Mouse (Mus musculus): ENCODE measurements at regions not wholly inside any gene's neighbourhood (a gene's known extent, or its start where the extent isn't known, plus 50 kb on each side); places are given as distances from the start of the nearest gene placed in this dataset.
A peak's percentile ranks its signal among the peaks of the same experiment; 100 is the strongest.

DNA sequence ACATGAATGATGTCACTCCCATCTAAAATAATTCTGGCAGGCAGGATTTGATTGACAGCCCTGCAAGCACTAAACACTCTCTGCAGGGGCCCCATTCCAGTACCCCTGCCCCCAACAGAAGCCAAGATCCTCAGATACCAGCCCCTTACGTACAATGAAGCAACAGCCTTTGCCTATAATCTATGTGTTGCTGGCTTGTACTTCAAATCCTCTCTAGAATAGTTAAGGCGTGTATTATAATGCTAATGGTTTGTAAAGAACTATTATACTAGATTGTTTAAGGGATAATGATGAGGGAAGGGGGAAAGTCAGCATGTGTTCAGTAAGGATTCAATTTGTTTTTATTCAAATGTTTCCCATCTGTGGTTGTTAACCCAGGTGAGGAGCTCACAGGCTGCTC lies 190.7 kb downstream of the Gm19410 start:
- no peak for DNase-seq
- H3K27ac ChIP-seq (ENCODE audit: insufficient read depth, low read length): no peak overlapping the region
- no peak overlapping the region for H3K4me3 ChIP-seq (replicated peaks; ENCODE audit: insufficient read depth, low read depth, low read length)
- 93% methylated on average over 2 of the region's 2 CpGs for WGBS
- H3K27me3 ChIP-seq (ENCODE audit: control insufficient read depth, insufficient read depth, low read length): no peaks in the 10 kb centered on the region
- TF ChIP-seq POLR2A (IDR thresholded peaks at IDR 0.05; ENCODE audit: borderline replicate concordance, insufficient read depth, low read length) (no peak), CTCF (IDR thresholded peaks at IDR 0.05; ENCODE audit: borderline replicate concordance, insufficient read depth, low read depth, low read length) (no peak)
- peaks cover 13% of the 10 kb centered on the region for H3K4me1 ChIP-seq (ENCODE audit: control insufficient read depth, insufficient read depth, low read length)

DNA sequence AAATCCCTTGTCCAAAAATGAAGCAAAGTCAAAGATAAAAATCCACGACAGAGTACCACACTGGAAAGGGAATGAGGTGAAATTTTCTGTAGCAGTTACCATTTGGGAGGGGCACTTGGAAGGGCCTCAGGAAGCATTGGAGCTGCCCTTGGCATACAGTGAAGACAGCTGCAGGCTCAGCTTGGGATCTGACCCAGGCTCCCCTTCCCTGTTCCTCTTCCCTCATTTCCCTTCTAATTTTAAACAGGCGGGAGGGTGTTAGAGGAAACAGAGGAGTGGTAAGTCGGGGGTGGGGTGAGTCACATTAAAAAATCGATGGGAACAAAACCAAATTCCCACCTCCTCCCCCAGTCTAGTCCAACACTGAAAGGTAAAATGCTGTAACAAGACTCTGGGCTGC lies 193.6 kb downstream of the Gm19410 start:
- DNase-seq: peak; percentile 82 to 93
- H3K4me1 ChIP-seq (ENCODE audit: control insufficient read depth, insufficient read depth, low read length): peaks cover 21% of the 10 kb centered on the region
- H3K4me3 ChIP-seq (replicated peaks; ENCODE audit: insufficient read depth, low read depth, low read length): no peak overlapping the region
- TF ChIP-seq POLR2A (IDR thresholded peaks at IDR 0.05; ENCODE audit: borderline replicate concordance, insufficient read depth, low read length) (no peak), CTCF (IDR thresholded peaks at IDR 0.05; ENCODE audit: borderline replicate concordance, insufficient read depth, low read depth, low read length) (no peak)
- H3K27ac ChIP-seq (ENCODE audit: insufficient read depth, low read length): peak overlapping the region; percentile 87; the same call in 1 of the 2 replicates
- WGBS: 9% methylated on average over 4 of the region's 4 CpGs
- no peaks in the 10 kb centered on the region for H3K27me3 ChIP-seq (ENCODE audit: control insufficient read depth, insufficient read depth, low read length)

DNA sequence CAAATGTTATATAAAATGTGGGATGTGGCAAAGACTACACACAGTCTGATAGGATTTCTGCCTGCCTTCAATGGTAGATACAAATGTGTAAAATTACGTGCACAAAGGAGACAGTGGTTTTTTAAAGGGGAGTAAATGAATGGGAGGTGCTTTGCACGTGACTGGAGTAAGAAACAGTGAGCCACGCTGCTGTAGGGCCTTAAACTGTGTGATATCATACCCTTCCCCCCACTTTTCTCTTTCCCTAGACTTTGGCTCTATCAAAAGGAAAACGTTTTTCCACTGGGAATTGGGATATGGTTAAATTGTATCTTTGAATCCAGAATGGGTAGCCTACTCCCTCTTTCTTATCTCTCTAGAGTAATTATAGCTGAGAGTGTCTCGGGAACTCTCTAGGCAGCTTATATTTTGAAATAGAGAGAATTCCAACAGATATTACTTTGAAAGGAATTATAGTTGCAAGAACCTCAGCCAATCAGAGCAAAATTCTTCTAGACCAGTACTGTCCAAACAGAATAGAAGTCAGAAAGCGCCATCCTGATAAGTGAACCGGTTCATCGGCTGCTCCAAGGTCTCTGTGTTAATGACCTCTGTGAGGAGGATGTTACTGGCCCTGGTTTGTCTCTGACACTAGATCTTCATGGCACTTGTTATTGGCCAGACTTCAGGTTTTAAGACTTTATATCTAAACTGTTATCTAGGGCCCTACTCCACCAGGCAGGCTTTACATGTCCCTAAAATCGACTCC lies 195.5 kb downstream of the Gm19410 start:
- TF ChIP-seq CTCF (IDR thresholded peaks at IDR 0.05; ENCODE audit: borderline replicate concordance, insufficient read depth, low read depth, low read length): no peak
- TF ChIP-seq POLR2A (IDR thresholded peaks at IDR 0.05; ENCODE audit: borderline replicate concordance, insufficient read depth, low read length): no peak
- no peak for DNase-seq
- Histone ChIP-seq H3K27me3 (ENCODE audit: control insufficient read depth, insufficient read depth, low read length) (no peaks in the 10 kb centered on the region), H3K4me3 (replicated peaks; ENCODE audit: insufficient read depth, low read depth, low read length) (no peak overlapping the region), H3K27ac (ENCODE audit: insufficient read depth, low read length) (peak overlapping the region; percentile 37), H3K4me1 (ENCODE audit: control insufficient read depth, insufficient read depth, low read length) (peaks cover 21% of the 10 kb centered on the region)
- WGBS: 69% methylated on average over 9 of the region's 9 CpGs

DNA sequence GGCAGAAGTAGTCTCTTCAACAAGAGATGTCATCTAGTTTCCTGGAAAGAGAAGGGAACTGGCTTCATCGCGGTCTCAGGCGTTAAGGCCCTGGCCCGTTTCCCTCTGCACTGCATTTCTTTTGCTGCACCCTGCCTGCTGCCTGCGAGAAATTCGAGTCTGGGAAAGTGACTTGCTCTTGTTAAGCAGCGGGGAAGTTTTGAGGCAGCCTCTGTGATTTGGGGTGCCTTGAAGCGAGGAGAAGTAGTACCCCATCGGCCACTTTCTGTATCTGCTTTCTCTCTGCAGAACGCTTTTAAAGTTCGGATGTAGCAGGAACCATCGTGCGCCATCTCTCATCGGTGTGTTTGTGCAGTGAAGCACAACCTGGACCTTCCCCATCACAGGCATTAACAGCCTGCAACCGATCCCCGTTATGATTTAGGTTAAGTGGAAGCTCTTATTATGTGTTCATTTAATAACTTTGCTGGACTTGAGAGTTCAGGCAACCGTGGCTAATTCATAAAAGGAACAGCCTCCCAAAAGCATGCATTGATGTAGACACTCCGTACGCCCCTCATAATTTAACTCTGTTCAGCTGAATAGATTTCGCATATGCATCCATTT lies 196.1 kb downstream of the Gm19410 start:
- H3K27me3 ChIP-seq (ENCODE audit: control insufficient read depth, insufficient read depth, low read length): no peaks in the 10 kb centered on the region
- peak; percentile 54 to 60 for DNase-seq
- H3K27ac ChIP-seq (ENCODE audit: insufficient read depth, low read length): peak overlapping the region; percentile 37; the same call in 1 of the 2 replicates
- H3K4me1 ChIP-seq (ENCODE audit: control insufficient read depth, insufficient read depth, low read length): peaks cover 21% of the 10 kb centered on the region
- 17% methylated on average over 20 of the region's 20 CpGs for WGBS
- H3K4me3 ChIP-seq (replicated peaks; ENCODE audit: insufficient read depth, low read depth, low read length): no peak overlapping the region
- no peak for TF ChIP-seq POLR2A (IDR thresholded peaks at IDR 0.05; ENCODE audit: borderline replicate concordance, insufficient read depth, low read length)
- TF ChIP-seq CTCF (IDR thresholded peaks at IDR 0.05; ENCODE audit: borderline replicate concordance, insufficient read depth, low read depth, low read length): no peak

DNA sequence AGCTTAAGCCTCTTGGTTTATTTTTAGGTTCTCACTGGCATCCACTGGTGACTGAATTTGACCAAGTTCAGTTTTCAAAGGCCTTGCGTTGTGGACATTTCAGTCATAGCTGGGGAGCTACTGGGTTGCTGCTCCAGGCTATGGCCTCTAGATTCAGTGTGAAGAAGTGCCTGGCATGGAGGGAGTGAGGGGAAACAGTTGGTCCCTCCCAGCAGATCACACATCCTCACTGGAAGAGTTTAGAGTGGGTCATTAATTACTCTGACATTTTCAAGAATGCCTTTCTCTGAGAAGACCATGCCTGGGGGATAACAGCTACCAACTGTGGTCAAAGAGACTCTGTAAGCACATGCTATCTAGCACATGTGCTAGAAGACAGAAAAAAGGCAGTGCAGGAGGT lies 199.3 kb downstream of the Gm19410 start:
- H3K4me1 ChIP-seq (ENCODE audit: control insufficient read depth, insufficient read depth, low read length): peaks cover 16% of the 10 kb centered on the region
- WGBS: 59% methylated on average over 1 of the region's 1 CpGs
- TF ChIP-seq CTCF (IDR thresholded peaks at IDR 0.05; ENCODE audit: borderline replicate concordance, insufficient read depth, low read depth, low read length) (no peak), POLR2A (IDR thresholded peaks at IDR 0.05; ENCODE audit: borderline replicate concordance, insufficient read depth, low read length) (no peak)
- no peak for DNase-seq
- H3K27ac ChIP-seq (ENCODE audit: insufficient read depth, low read length): no peak overlapping the region
- no peaks in the 10 kb centered on the region for H3K27me3 ChIP-seq (ENCODE audit: control insufficient read depth, insufficient read depth, low read length)
- H3K4me3 ChIP-seq (replicated peaks; ENCODE audit: insufficient read depth, low read depth, low read length): no peak overlapping the region

DNA sequence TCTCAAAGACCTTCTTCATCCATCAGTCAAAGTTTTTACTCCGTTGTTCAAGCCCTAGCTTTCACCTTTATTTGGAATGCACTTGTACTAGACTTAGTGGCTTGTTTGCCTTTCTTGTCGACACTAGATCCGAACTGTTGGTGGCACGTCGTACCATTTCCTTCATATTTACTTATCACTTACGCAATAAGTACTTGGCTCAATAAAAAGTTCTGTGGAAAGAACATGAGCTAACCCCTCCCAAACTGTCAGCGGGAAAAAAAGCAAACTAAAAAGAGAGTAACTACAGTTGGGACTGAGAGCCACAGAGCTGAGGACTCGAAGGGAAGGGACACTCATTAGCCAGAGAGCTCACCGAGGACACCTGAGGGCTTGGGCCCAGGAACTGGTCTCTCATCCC lies 202.8 kb downstream of the Gm19410 start:
- no peaks in the 10 kb centered on the region for H3K27me3 ChIP-seq (ENCODE audit: control insufficient read depth, insufficient read depth, low read length)
- no peak overlapping the region for H3K4me3 ChIP-seq (replicated peaks; ENCODE audit: insufficient read depth, low read depth, low read length)
- no peak for DNase-seq
- TF ChIP-seq POLR2A (IDR thresholded peaks at IDR 0.05; ENCODE audit: borderline replicate concordance, insufficient read depth, low read length) (no peak), CTCF (IDR thresholded peaks at IDR 0.05; ENCODE audit: borderline replicate concordance, insufficient read depth, low read depth, low read length) (no peak)
- no peak overlapping the region for H3K27ac ChIP-seq (ENCODE audit: insufficient read depth, low read length)
- 94% methylated on average over 9 of the region's 9 CpGs for WGBS
- H3K4me1 ChIP-seq (ENCODE audit: control insufficient read depth, insufficient read depth, low read length): no peaks in the 10 kb centered on the region

DNA sequence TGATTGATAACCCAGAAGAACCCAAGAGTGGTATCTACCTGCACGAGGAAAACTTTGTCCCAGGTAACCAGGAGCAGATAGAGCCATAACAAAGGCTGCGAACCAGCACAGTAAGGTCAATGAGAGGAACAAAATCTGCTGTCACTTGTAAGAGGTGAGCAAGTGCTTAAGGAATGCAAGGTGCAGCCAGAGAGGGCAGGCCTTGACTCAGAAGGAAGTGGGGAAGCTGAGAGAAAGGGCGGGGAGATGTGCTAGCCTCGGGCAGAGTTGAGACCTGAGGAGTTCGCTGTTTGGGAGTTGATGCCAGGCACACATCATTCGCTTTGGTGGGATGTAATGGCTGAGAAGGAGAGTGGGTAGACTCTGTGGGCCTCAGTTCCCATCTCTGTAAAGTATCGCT lies 205.5 kb downstream of the Gm19410 start:
- no peaks in the 10 kb centered on the region for H3K27me3 ChIP-seq (ENCODE audit: control insufficient read depth, insufficient read depth, low read length)
- H3K4me1 ChIP-seq (ENCODE audit: control insufficient read depth, insufficient read depth, low read length): no peaks in the 10 kb centered on the region
- DNase-seq: no peak
- TF ChIP-seq POLR2A (IDR thresholded peaks at IDR 0.05; ENCODE audit: borderline replicate concordance, insufficient read depth, low read length) (no peak), CTCF (IDR thresholded peaks at IDR 0.05; ENCODE audit: borderline replicate concordance, insufficient read depth, low read depth, low read length) (no peak)
- H3K4me3 ChIP-seq (replicated peaks; ENCODE audit: insufficient read depth, low read depth, low read length): no peak overlapping the region
- WGBS: 94% methylated on average over 7 of the region's 7 CpGs
- no peak overlapping the region for H3K27ac ChIP-seq (ENCODE audit: insufficient read depth, low read length)
